Mouse (Mus musculus) right cerebral cortex, postnatal 36 days (tissue): ENCODE measurements around the gene 4833427G06Rik.

Experiments used
- DNase-seq, 2 experiments: peaks; one replicate each; pipeline ENCODE4 v3.0.0; 2022; ENCODE audit warnings: low spot score in 2 of 2, mixed read lengths in 1 of 2

The 4833427G06Rik gene

GRCm38 (mm10) chr9:51068202-51068601 is 33.7 kb downstream of the 4833427G06Rik start:
- DNase-seq: no peak

GRCm38 (mm10) chr9:51060601-51061000 is 41.3 kb downstream of the 4833427G06Rik start, which contains the start of gene Btg4:
Gene Btg4, plus strand, starts transcription at chr9:51060901.
- DNase-seq: no peak

GRCm38 (mm10) chr9:51058951-51059521 is 42.8 kb downstream of the 4833427G06Rik start:
- DNase-seq: peak; percentile 10 to 39

GRCm38 (mm10) chr9:51056360-51057324 is 45.2 kb downstream of the 4833427G06Rik start:
- peak in 1 of 2 experiments; percentile 15 for DNase-seq

GRCm38 (mm10) chr9:51052180-51052579 is 49.7 kb downstream of the 4833427G06Rik start:
- no peak for DNase-seq

- no peak for DNase-seq
Observed at GRCm38 (mm10) chr9:51042136-51042535, 59.7 kb downstream of the 4833427G06Rik start.

- DNase-seq: no peak
Observed at GRCm38 (mm10) chr9:51041491-51041980, 60.3 kb downstream of the 4833427G06Rik start.

GRCm38 (mm10) chr9:51032785-51033529 is 68.9 kb downstream of the 4833427G06Rik start:
- DNase-seq: no peak

GRCm38 (mm10) chr9:51032291-51032690 is 69.6 kb downstream of the 4833427G06Rik start:
- DNase-seq: no peak

- DNase-seq: no peak
Observed at GRCm38 (mm10) chr9:51031603-51032002, 70.3 kb downstream of the 4833427G06Rik start.
